Comparison of ENCODE assay signal across 11 mouse cellular contexts in genomic region chr2:173061443-173062351, GRCm38 (mm10). TPM values are rescaled to one million over a fixed set of nuclear protein-coding genes. Genes with fewer than 3 reads are reported as not detected.
A peak's percentile ranks its signal among the peaks of the same experiment; 100 is the strongest.
DNase-seq lines count a peak whose midpoint lies in the region; ATAC-seq and TF ChIP-seq lines count a peak whose summit lies in the region.
"Had no signal": no experiment of that assay in that cellular context is flagged by ENCODE, and none has a peak within 500 bp of the region (broad histone marks: within the 10 kb centered on the region; RNA-seq: fewer than 3 reads in every experiment).

No protein-coding gene starts in this region.

- peak in 1 of 2 experiments; percentile 44 for DNase-seq in heart, adult 2 months
- no peak for DNase-seq in heart, adult 9 months (ENCODE audit: low spot score in 2 of 2)
- DNase-seq in spleen, adult 18-20 months: peak; percentile 57 to 61
- DNase-seq in spleen, adult 12 weeks (ENCODE audit: low spot score): no peak
- DNase-seq in liver, embryonic 13.5 days: no peak
- peak; percentile 21 to 34 for DNase-seq in thymus, postnatal 36 days
- DNase-seq in left cerebral cortex, postnatal 36 days (ENCODE audit: low spot score in 2 of 2): no peak
- DNase-seq in urinary bladder, postnatal 10 days (ENCODE audit: low spot score): no peak
- DNase-seq: cerebellum, postnatal 10 days had no signal

- no peaks in the 10 kb centered on the region for H3K9me3 ChIP-seq in liver, embryonic 13.5 days (replicated peaks)
- H3K9me3 ChIP-seq: neural tube, embryonic 15.5 days had no signal

- no peak for TF ChIP-seq POLR2A in heart, adult 2 months (IDR thresholded peaks at IDR 0.05; ENCODE audit: insufficient read depth, low read depth, low read length)

- no peak overlapping the region for H3K27ac ChIP-seq in heart, adult 2 months
- peak overlapping the region; percentile 59; the same call in 1 of the 2 replicates for H3K27ac ChIP-seq in liver, embryonic 13.5 days
- H3K27ac ChIP-seq: neural tube, embryonic 15.5 days had no signal

- ATAC-seq in liver, embryonic 13.5 days (ENCODE audit: low read depth): peak; percentile 40; the same call in 1 of the 2 replicates

- intact Hi-C loops in heart, adult 2 months (cut with DNase I): no loop called here
- intact Hi-C loops in left cerebral cortex, postnatal 36 days (cut with DNase I): no loop called here

- H3K27me3 ChIP-seq in heart, adult 2 months (ENCODE audit: control insufficient read depth, insufficient read depth, low read length): no peaks in the 10 kb centered on the region
- H3K27me3 ChIP-seq in liver, embryonic 13.5 days: no peaks in the 10 kb centered on the region; the same call in 1 of the 2 replicates
- H3K27me3 ChIP-seq: neural tube, embryonic 15.5 days had no signal

- no peaks in the 10 kb centered on the region for H3K36me3 ChIP-seq in heart, adult 2 months (ENCODE audit: control insufficient read depth, insufficient read depth, low read length)
- no peaks in the 10 kb centered on the region for H3K36me3 ChIP-seq in liver, embryonic 13.5 days
- H3K36me3 ChIP-seq: neural tube, embryonic 15.5 days had no signal

- H3K9ac ChIP-seq in heart, adult 2 months (ENCODE audit: low read depth, low read length): no peak overlapping the region
- H3K9ac ChIP-seq in liver, embryonic 13.5 days: 0 out of 2 replicates have a peak overlapping the region, but pooled peaks have one; percentile 22
- H3K9ac ChIP-seq: neural tube, embryonic 15.5 days had no signal

- TF ChIP-seq CTCF in heart, adult 2 months (IDR thresholded peaks at IDR 0.05): peak; percentile 35

- no peak overlapping the region for H3K4me3 ChIP-seq in heart, adult 2 months
- H3K4me3 ChIP-seq in liver, embryonic 13.5 days (replicated peaks): peak overlapping the region; percentile 14; the same call in 1 of the 2 replicates
- H3K4me3 ChIP-seq: neural tube, embryonic 15.5 days had no signal

- WGBS in heart, adult 2 months: 63% methylated on average over 15 of the region's 15 CpGs
- 26% methylated on average over 15 of the region's 15 CpGs for WGBS in liver, embryonic 13.5 days (ENCODE audit: insufficient replicate concordance)

- H3K4me1 ChIP-seq in heart, adult 2 months (ENCODE audit: control insufficient read depth, insufficient read depth, low read length): no peaks in the 10 kb centered on the region
- H3K4me1 ChIP-seq in liver, embryonic 13.5 days (replicated peaks): peaks cover 52% of the 10 kb centered on the region
- H3K4me1 ChIP-seq: neural tube, embryonic 15.5 days had no signal

- H3K79me2 ChIP-seq in heart, adult 2 months (replicated peaks; ENCODE audit: control insufficient read depth, insufficient read depth, low read length): no peaks in the 10 kb centered on the region

- H3K4me2 ChIP-seq in liver, embryonic 13.5 days: peak overlapping the region; percentile 25; the same call in 1 of the 2 replicates
- H3K4me2 ChIP-seq: neural tube, embryonic 15.5 days had no signal

- no peak for TF ChIP-seq EP300 in heart, adult 2 months (IDR thresholded peaks at IDR 0.05; ENCODE audit: insufficient read depth, low read depth, low read length)

RNA-seq across cellular contexts. Expression of gene Rbm38, which starts 41.4 kb away (rescaled TPM):
- 100 to 1,000 TPM; 173 to 203 TPM for total RNA-seq in heart, adult 2 months (2021)
- polyA plus RNA-seq in heart, adult 2 months (2012; rRNA removed): 342 and 529 TPM in 2 replicates
- polyA plus RNA-seq in liver, embryonic 13.5 days (2015; fragmentation: Nextera tagmentation; extraction: Ambion mirVana): 260 and 311 TPM in 2 replicates
- 1 to 10 TPM; 3.0 to 3.6 TPM for total RNA-seq in left cerebral cortex, postnatal 36 days (2021)

RNA-seq across cellular contexts. Expression of gene Ctcfl, which starts 57.6 kb away (rescaled TPM):
- under 1 TPM; 0.08 to 0.11 TPM for total RNA-seq in heart, adult 2 months (2021)
- 0.06 TPM in 1 of 2 replicates, not detected in the other for polyA plus RNA-seq in heart, adult 2 months (2012; rRNA removed)
- polyA plus RNA-seq in liver, embryonic 13.5 days (2015; fragmentation: Nextera tagmentation; extraction: Ambion mirVana): 0.02 and 0.05 TPM in 2 replicates
- under 1 TPM in 1 of 2 experiments, not detected in 1; 0.11 TPM for total RNA-seq in left cerebral cortex, postnatal 36 days (2021)
- polyA plus RNA-seq: frontal cortex, adult 2 months had no signal

Comparison
In these comparisons a context has a peak if more than half of its experiments do, and no peak if none do; other contexts are left out.
1. DNase-seq: peak in spleen, adult 18-20 months (2 of 2) and thymus, postnatal 36 days (2 of 2); none in heart, adult 9 months (0 of 2), spleen, adult 12 weeks (single experiment), liver, embryonic 13.5 days (single experiment), left cerebral cortex, postnatal 36 days (0 of 2) and urinary bladder, postnatal 10 days (single experiment).
2. RNA of gene Rbm38, which starts 41.4 kb away (total RNA-seq): 173 to 203 TPM in heart, adult 2 months; 3.0 to 3.6 TPM in left cerebral cortex, postnatal 36 days; every median in the first group is over 10 times any median in the second.